Mouse (Mus musculus) testis, adult 2 months (tissue): ENCODE data around the gene Rgs9. TPM values are rescaled to one million over a fixed set of nuclear protein-coding genes. Genes with fewer than 3 reads are reported as not detected.

ENCODE experiments used
- H3K27ac ChIP-seq: fragments of 200-500 bp; 2 replicates; pipeline ENCODE4 v1.5.1; 2012; ENCODE audit warnings: low read depth, low read length; ENCODE audit not compliant: control insufficient read depth, insufficient read depth
- H3K27me3 ChIP-seq: fragments of 200-500 bp; 2 replicates; pipeline ENCODE4 v1.6.1; 2012; ENCODE audit warnings: mild to moderate bottlenecking, low read length, moderate library complexity; ENCODE audit not compliant: control insufficient read depth, insufficient read depth
- H3K36me3 ChIP-seq: fragments of 200-500 bp; 2 replicates; pipeline ENCODE4 v1.6.1; 2012; ENCODE audit warnings: mild to moderate bottlenecking, low read length; ENCODE audit not compliant: control insufficient read depth, insufficient read depth
- H3K4me1 ChIP-seq: fragments of 200-500 bp; 2 replicates; pipeline ENCODE4 v1.6.1; 2012; ENCODE audit warnings: low read length; ENCODE audit not compliant: control insufficient read depth, insufficient read depth
- H3K4me3 ChIP-seq: fragments of 200-500 bp; 2 replicates; pipeline ENCODE4 v1.5.1; 2012; ENCODE audit warnings: low read depth, mild to moderate bottlenecking, low read length, moderate library complexity, mixed read lengths; ENCODE audit not compliant: control insufficient read depth
- CTCF ChIP-seq: fragments of 200-500 bp; IDR thresholded peaks from 2 replicates; pipeline ENCODE4 v1.5.1; 2012; ENCODE audit warnings: low read depth, mild to moderate bottlenecking, inconsistent platforms, low read length, moderate library complexity; ENCODE audit not compliant: control insufficient read depth, insufficient read depth, insufficient replicate concordance
- POLR2A ChIP-seq: fragments of 200-500 bp; IDR thresholded peaks from 2 replicates; pipeline ENCODE4 v1.6.1; 2012; ENCODE audit warnings: low read depth, mild to moderate bottlenecking, inconsistent platforms, low read length, moderate library complexity; ENCODE audit not compliant: control insufficient read depth
- polyA plus RNA-seq: library from polyadenylated mRNA; depleted of rRNA; stranded (reverse); fragments of >200 nt; gene quantifications from 2 replicates; pipeline ENCODE4 v1.2.3, GENCODE M21; 2012

Rgs9 gene
- polyA plus RNA-seq, 1 experiment = 0.78 TPM

GRCm38 (mm10) chr11:109210341-109210740, 87.6 kb downstream of the Rgs9 start:
- H3K4me1 ChIP-seq = no peaks in the 10 kb centered on the region
- no peaks in the 10 kb centered on the region for H3K27me3 ChIP-seq
- TF ChIP-seq POLR2A = no peak
- TF ChIP-seq CTCF = no peak
- no peak overlapping the region for H3K4me3 ChIP-seq
- no peaks in the 10 kb centered on the region for H3K36me3 ChIP-seq
- no peak overlapping the region for H3K27ac ChIP-seq

DNA sequence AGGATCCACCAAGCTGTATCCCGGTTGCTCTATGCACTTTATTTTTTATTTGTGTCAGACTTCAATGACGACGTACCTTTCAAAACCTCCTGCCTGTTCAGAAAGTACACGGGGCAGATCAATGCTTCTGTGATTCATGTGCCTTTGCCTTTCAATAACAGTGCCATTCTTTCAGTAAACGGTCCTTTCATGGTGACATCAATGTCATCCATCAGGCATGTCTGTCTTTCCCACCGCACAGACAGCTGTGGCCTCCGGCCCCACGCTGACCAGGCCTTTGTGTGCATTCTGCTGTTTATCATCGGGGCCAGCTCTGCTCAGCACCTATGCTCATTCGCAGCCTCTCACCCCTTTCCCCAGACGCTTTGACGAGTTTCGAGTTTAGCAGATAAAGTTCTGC, 91.2 kb downstream of the Rgs9 start:
- Histone ChIP-seq H3K4me1 (no peaks in the 10 kb centered on the region), H3K27me3 (no peaks in the 10 kb centered on the region), H3K4me3 (no peak overlapping the region), H3K36me3 (no peaks in the 10 kb centered on the region), H3K27ac (no peak overlapping the region)
- TF ChIP-seq CTCF = no peak

DNA sequence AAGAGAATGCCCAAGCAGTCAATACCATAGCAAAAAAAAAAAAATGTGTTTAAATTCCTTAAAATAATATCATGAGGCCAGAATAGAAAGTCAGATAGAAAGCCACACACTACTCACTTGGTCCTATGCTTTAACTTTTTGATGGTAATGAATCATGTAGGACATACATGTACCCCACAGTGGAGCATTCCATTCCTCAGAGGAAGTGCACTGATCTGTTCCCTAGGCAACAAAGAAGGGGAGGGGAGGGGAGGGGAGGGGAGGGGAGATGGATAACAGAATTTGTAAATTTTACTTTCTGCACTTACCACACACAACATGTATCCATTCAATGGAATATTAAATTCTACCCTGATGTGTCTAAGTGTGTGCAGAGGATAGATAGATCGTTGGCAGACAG, 91.9 kb downstream of the Rgs9 start:
- no peak overlapping the region for H3K4me3 ChIP-seq
- no peaks in the 10 kb centered on the region for H3K4me1 ChIP-seq
- no peaks in the 10 kb centered on the region for H3K27me3 ChIP-seq
- no peak for TF ChIP-seq CTCF
- TF ChIP-seq POLR2A = no peak
- no peaks in the 10 kb centered on the region for H3K36me3 ChIP-seq
- H3K27ac ChIP-seq = no peak overlapping the region

DNA sequence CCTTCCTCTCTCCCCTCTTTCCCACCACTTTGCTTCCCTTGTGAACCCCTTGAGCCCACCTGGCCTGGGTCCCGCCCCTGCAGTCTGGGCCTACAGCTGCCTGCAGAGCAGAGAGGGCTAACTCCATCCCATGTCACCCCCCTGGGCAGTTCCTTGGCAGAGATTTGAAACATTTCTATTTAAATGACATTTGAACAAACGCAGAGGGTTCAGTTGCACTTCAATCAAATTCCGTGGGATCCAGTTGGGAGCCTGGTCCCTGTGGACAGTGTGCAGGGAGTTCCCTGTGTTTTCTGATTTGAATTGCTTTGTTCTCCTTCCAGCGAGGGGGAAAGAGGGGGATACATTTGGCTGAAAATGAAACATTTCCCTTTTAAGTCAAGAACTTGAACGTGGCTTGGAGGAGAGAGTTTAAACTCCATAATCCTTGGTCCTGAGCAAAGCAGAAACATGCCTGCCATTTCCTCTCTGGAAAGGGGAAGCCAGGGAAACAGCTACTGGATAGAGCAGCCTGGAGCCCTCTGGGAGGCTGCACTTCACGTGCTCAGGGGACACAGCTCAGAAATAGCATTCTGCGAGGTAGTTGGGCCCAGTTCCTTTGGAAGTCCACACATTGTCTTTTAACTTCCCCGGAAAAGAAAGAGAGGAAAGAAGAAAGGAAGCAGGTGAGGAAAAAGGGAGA, 98.2 kb downstream of the Rgs9 start:
- no peak for TF ChIP-seq CTCF
- TF ChIP-seq POLR2A = no peak
- H3K27me3 ChIP-seq = no peaks in the 10 kb centered on the region
- no peak overlapping the region for H3K27ac ChIP-seq
- no peaks in the 10 kb centered on the region for H3K4me1 ChIP-seq
- no peaks in the 10 kb centered on the region for H3K36me3 ChIP-seq
- no peak overlapping the region for H3K4me3 ChIP-seq

DNA sequence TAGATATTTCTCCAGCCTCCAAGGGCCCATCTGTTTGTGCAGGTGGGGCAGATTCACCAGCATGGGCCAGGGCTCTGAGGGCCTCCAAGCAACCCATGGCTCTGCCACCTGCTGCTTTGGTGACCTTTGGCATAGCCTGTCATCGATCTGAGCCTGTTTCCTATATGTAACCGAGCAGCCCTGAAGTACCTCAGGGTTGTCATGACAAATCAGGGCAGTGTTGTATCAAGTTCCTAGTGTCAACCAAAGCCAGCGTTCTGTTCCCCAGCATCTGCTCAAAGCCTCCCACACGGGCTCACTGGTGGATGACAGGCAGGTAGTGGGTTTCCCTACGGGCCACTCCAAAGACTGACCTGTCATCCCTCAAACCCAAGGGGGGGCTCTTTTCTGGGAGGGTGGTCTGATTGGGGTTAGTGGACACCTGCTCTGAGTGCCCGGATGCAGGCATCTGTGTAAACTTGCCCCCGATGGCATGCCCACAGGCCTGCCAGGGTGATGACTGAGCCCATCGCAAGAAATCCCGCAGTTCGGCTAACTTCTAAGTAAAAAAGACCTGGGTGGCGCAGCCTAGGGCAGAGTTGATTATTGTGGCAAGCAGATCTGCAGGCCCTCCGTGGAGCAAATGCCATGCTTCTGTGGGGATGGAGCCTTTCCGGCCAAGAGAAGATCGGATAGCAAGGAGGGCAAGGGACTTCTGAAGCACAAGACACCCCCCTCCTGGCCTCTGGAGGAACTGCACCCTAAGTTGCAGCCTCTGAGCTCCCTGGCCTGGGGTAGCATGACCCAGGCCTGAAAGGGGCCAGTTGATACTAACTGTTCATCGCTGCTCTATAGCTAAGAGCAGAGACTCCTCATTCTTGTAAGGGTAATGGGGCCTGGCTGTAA, 105.0 kb downstream of the Rgs9 start:
- TF ChIP-seq POLR2A (no peak), CTCF (peak; percentile 89)
- H3K4me1 ChIP-seq = no peaks in the 10 kb centered on the region
- no peak overlapping the region for H3K4me3 ChIP-seq
- H3K36me3 ChIP-seq = no peaks in the 10 kb centered on the region
- no peak overlapping the region for H3K27ac ChIP-seq
- no peaks in the 10 kb centered on the region for H3K27me3 ChIP-seq

- H3K27me3 ChIP-seq = no peaks in the 10 kb centered on the region
- no peak overlapping the region for H3K4me3 ChIP-seq
- no peaks in the 10 kb centered on the region for H3K4me1 ChIP-seq
- TF ChIP-seq POLR2A = no peak
- TF ChIP-seq CTCF = no peak
- no peaks in the 10 kb centered on the region for H3K36me3 ChIP-seq
- H3K27ac ChIP-seq = no peak overlapping the region
These were observed 109.7 kb downstream of the Rgs9 start for GRCm38 (mm10) chr11:109188235-109188634.

DNA sequence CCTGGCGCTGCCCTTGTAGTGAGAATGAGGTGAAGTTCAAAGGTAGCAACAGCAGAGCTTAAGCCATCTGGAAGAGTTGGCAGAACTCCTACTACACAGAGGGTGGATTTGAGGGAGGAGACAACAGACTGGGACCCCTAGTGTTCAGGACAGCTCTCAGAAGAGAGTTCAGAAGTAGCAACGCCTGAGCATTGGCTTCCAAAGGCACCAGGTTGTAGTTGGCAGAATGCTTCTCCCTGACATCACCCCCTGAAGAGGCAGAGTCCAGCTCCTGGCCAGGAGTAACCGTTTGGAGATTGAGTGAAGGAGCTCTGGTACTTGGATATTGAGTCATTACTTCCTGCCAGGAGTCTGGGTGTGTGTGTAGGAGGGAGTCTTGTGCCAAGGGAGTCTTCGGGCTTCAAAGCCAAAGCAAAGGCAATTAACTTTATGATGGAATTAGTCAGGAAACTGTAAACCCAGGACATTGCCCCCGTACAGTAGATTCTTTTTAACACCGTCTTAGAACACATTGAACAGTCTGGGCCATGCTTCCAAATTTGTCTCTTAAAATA, 110.2 kb downstream of the Rgs9 start:
- TF ChIP-seq POLR2A (no peak), CTCF (no peak)

DNA sequence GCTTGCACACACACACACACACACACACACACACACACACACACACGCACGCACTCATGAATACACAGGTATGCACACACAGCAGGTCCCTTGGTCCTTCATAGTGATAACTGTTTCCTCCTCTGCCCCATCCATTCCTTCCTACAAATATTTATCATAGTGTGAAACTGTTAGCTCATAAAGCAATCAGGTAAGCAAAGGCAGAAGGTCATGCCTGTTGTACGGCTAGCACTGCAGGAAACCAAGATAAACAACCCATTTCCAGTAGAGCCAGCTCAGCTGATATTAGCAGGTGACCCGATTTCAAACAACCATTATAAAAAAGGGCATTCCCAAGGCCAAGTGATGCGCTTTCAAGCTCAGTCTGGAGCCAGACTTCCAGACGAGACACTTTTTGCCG, 116.8 kb downstream of the Rgs9 start:
- Histone ChIP-seq H3K27ac (no peak overlapping the region), H3K36me3 (no peaks in the 10 kb centered on the region), H3K4me3 (no peak overlapping the region), H3K4me1 (no peaks in the 10 kb centered on the region), H3K27me3 (no peaks in the 10 kb centered on the region)
- TF ChIP-seq CTCF (no peak), POLR2A (no peak)

More for the DNA sequence above, 110.2 kb downstream of the Rgs9 start:
- Histone ChIP-seq H3K27me3 (no peaks in the 10 kb centered on the region), H3K4me1 (no peaks in the 10 kb centered on the region), H3K27ac (no peak overlapping the region), H3K4me3 (no peak overlapping the region), H3K36me3 (no peaks in the 10 kb centered on the region)
